In the genomic region with DNA sequence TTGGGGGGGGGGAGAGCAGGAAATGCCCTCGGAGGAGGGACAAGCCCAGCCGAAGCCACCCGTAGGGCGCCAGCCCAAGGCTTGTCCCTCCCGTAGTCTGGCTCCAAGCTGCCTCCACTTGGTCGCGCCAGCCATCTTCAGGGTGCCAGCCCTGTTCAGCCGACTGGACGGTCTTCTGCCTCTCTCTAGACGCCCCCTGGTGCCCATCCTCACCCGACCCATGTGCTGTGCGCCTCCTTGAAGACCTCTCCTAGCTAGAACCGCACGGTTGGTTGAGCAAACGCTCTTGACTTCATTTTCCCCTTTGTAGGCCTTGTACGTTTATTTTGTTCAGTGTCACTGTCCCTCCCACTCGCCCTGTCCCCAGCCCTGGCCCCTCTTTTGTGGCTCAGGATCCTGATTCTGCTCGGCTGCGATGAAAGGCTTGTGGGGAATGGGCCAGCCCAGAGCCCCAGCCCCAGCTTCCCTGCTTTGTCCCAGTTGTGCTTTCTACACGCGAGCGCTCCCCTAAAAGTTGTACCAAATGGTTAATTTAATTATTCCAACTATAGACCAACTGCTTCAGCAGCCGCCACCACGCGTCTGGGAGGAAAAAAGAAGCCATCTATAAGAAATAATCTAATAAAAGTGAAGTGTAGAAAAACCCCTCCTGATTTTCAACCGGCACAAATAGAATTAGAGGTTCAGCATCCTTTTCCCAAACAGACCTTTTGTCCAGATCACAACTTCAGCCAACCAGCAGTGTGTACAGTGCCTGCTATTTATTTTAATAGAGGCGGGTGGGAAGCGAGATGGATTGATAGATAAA, we compare ENCODE assay signal across 11 mouse cellular contexts. TPM values are rescaled to one million over a fixed set of nuclear protein-coding genes. Genes with fewer than 3 reads are reported as not detected.
A peak's percentile ranks its signal among the peaks of the same experiment; 100 is the strongest.
DNase-seq lines count a peak whose midpoint lies in the region; ATAC-seq lines count a peak whose summit lies in the region.
"Had no signal": no experiment of that assay in that cellular context is flagged by ENCODE, and none has a peak within 500 bp of the region (broad histone marks: within the 10 kb centered on the region; RNA-seq: fewer than 3 reads in every experiment).

No protein-coding gene starts in this region.

- DNase-seq in kidney, postnatal 14 days: no peak
- DNase-seq in ovary, adult 18-20 months (ENCODE audit: low spot score): no peak
- DNase-seq in heart, postnatal 25 days (ENCODE audit: low spot score): no peak
- no peak for DNase-seq in gastrocnemius, adult 18-20 months (ENCODE audit: low spot score)
- DNase-seq: thymus, adult 2 months had no signal

- H3K4me2 ChIP-seq in kidney, embryonic 16.5 days (replicated peaks; ENCODE audit: low read depth, low read length): no peak overlapping the region
- no peak overlapping the region for H3K4me2 ChIP-seq in midbrain, embryonic 12.5 days (replicated peaks)
- H3K4me2 ChIP-seq: liver, embryonic 15.5 days had no signal

- peaks cover 95% of the 10 kb centered on the region for H3K27me3 ChIP-seq in kidney, embryonic 16.5 days (ENCODE audit: insufficient read depth, low read length)
- peaks cover 99% of the 10 kb centered on the region for H3K27me3 ChIP-seq in midbrain, embryonic 12.5 days

- H3K36me3 ChIP-seq in kidney, embryonic 16.5 days (ENCODE audit: insufficient read depth, low read length): no peaks in the 10 kb centered on the region
- H3K36me3 ChIP-seq in midbrain, embryonic 12.5 days: no peaks in the 10 kb centered on the region
- H3K36me3 ChIP-seq: liver, embryonic 15.5 days had no signal

- H3K9ac ChIP-seq in kidney, embryonic 16.5 days (replicated peaks; ENCODE audit: low read length): no peak overlapping the region
- no peak overlapping the region for H3K9ac ChIP-seq in midbrain, embryonic 12.5 days (replicated peaks)
- H3K9ac ChIP-seq: liver, embryonic 15.5 days had no signal

- H3K4me1 ChIP-seq in kidney, embryonic 16.5 days (ENCODE audit: insufficient read depth, low read length): no peaks in the 10 kb centered on the region
- H3K4me1 ChIP-seq in midbrain, embryonic 12.5 days: 0 out of 2 replicates have a peak, but pooled peaks cover 4% of the 10 kb centered on the region
- H3K4me1 ChIP-seq: liver, embryonic 15.5 days had no signal

- intact Hi-C loops in heart, postnatal 25 days (cut with DNase I): no loop called here

- 5% methylated on average over 28 of the region's 28 CpGs for WGBS in kidney, embryonic 16.5 days
- 1% methylated on average over 28 of the region's 28 CpGs for WGBS in midbrain, embryonic 12.5 days

- H3K27ac ChIP-seq in kidney, embryonic 16.5 days (ENCODE audit: low read length): no peak overlapping the region
- H3K27ac ChIP-seq in midbrain, embryonic 12.5 days (replicated peaks): no peak overlapping the region
- H3K27ac ChIP-seq: liver, embryonic 15.5 days had no signal

- no peaks in the 10 kb centered on the region for H3K9me3 ChIP-seq in kidney, embryonic 16.5 days (ENCODE audit: low read length)
- H3K9me3 ChIP-seq in midbrain, embryonic 12.5 days: no peaks in the 10 kb centered on the region
- H3K9me3 ChIP-seq: liver, embryonic 15.5 days had no signal

- peak; percentile 73 for ATAC-seq in kidney, embryonic 16.5 days (ENCODE audit: low FRiP score, low TSS enrichment)
- ATAC-seq in common myeloid progenitor, adult 5-6 weeks (replicated peaks; ENCODE audit: low read depth, poor library complexity, severe bottlenecking): peak; percentile 43; the same call in 1 of the 2 replicates
- peak; percentile 53; the same call in 1 of the 2 replicates for ATAC-seq in granulocyte monocyte progenitor cell, adult 5-6 weeks (replicated peaks; ENCODE audit: poor library complexity, severe bottlenecking)
- ATAC-seq in midbrain, embryonic 12.5 days (ENCODE audit: low FRiP score, low read depth): peak; percentile 66

- H3K4me3 ChIP-seq in kidney, embryonic 16.5 days (ENCODE audit: low read length): no peak overlapping the region
- H3K4me3 ChIP-seq in midbrain, embryonic 12.5 days: no peak overlapping the region
- H3K4me3 ChIP-seq: liver, embryonic 15.5 days had no signal

RNA-seq across cellular contexts. Expression of gene Phox2b, which starts 2.9 kb away (rescaled TPM):
- polyA plus RNA-seq in kidney, embryonic 16.5 days (2015; fragmentation: Nextera tagmentation; extraction: Ambion mirVana): 0.53 and 0.64 TPM in 2 replicates
- total RNA-seq in common myeloid progenitor, adult 5-6 weeks (2017): not detected in 2 replicates
- total RNA-seq in granulocyte monocyte progenitor cell, adult 5-6 weeks (2014; fragmentation: Nextera tagmentation): not detected in 2 replicates
- not detected in 2 replicates for total RNA-seq in granulocyte monocyte progenitor cell, adult 5-6 weeks (2017)
- polyA plus RNA-seq in midbrain, embryonic 12.5 days (2016; fragmentation: Nextera tagmentation; extraction: Ambion mirVana): 0.52 and 1.1 TPM in 2 replicates
- not detected for total RNA-seq in heart, postnatal 25 days (2021)
- total RNA-seq in gastrocnemius, adult 18-20 months (2021): not detected
- total RNA-seq: MEL had no signal
- polyA plus RNA-seq: thymus, adult 2 months had no signal
